Mouse (Mus musculus) embryonic facial prominence, embryonic 12.5 days (tissue): ENCODE measurements at regions not wholly inside any gene's neighbourhood (a gene's known extent, or its start where the extent isn't known, plus 50 kb on each side); places are given as distances from the start of the nearest gene placed in this dataset.

Source experiments
- ATAC-seq: fragments of 200-750 bp; cut with Nextera tagmentation; 2 replicates; pipeline ENCODE4 v1.8.0; 2017; ENCODE audit not compliant: insufficient number of reproducible peaks, insufficient read depth, low FRiP score, low TSS enrichment
- H3K27ac ChIP-seq: fragments of 300-500 bp; sonication (generic); 2 replicates; pipeline ENCODE4 v1.5.1; 2016; ENCODE audit warnings: mild to moderate bottlenecking
- H3K27me3 ChIP-seq: fragments of 300-500 bp; sonication (generic); 2 replicates; pipeline ENCODE4 v1.6.1; 2016; ENCODE audit warnings: mild to moderate bottlenecking, moderate library complexity
- H3K36me3 ChIP-seq: fragments of 300-500 bp; sonication (generic); 2 replicates; pipeline ENCODE4 v1.6.1; 2016; ENCODE audit warnings: mild to moderate bottlenecking
- H3K4me1 ChIP-seq: fragments of 300-500 bp; sonication (generic); 2 replicates; pipeline ENCODE4 v1.6.1; 2016
- H3K4me2 ChIP-seq: fragments of 300-500 bp; sonication (generic); replicated peaks from 2 replicates; pipeline ENCODE4 v1.6.1; 2016; ENCODE audit warnings: mild to moderate bottlenecking, moderate library complexity
- H3K4me3 ChIP-seq: fragments of 300-500 bp; sonication (generic); 2 replicates; pipeline ENCODE4 v1.5.1; 2016; ENCODE audit warnings: mild to moderate bottlenecking
- H3K9ac ChIP-seq: fragments of 300-500 bp; sonication (generic); 2 replicates; pipeline ENCODE4 v1.6.1; 2016; ENCODE audit warnings: mild to moderate bottlenecking, moderate library complexity
- H3K9me3 ChIP-seq: fragments of 300-500 bp; sonication (generic); 2 replicates; pipeline ENCODE4 v1.6.1; 2016; ENCODE audit warnings: mild to moderate bottlenecking, moderate library complexity
- WGBS: fragments of 180-500 bp; shearing (Covaris S2); methylation state at CpG from one replicate; pipeline ENCODE4 v1.1.7; 2016; 5-methylcytosine and 5-hydroxymethylcytosine counted together

DNA sequence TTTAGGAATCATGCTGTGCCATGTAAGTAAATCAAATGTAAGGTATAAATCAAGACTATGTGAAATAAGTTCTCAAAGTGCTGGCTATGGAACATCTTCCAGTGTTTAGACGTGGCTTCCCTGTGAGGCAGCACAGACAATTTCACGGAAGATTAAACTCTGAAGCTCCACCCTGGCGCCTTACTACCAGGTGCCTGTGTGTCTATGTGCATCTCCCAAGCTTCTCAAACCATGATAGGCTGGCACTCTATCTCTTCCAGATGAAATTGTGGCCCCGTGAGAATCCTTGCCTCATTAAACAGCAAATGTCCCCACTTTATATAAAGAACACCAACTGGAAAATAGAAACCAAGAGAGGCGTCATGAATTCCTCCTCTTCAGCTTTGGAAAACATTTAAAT, 511.4 kb upstream of the Hsf2 start:
- ATAC-seq: no peak
- WGBS: 84% methylated on average over 5 of the region's 5 CpGs
- no peak overlapping the region for H3K4me2 ChIP-seq

GRCm38 (mm10) chr10:56979601-56980000, 506.6 kb upstream of the Hsf2 start:
- Histone ChIP-seq H3K4me2 (no peak overlapping the region), H3K9me3 (no peaks in the 10 kb centered on the region), H3K4me3 (no peak overlapping the region), H3K27ac (no peak overlapping the region), H3K27me3 (no peaks in the 10 kb centered on the region), H3K4me1 (peaks cover 15% of the 10 kb centered on the region), H3K9ac (no peak overlapping the region), H3K36me3 (no peaks in the 10 kb centered on the region)
- 9% methylated on average over 3 of the region's 3 CpGs for WGBS
- ATAC-seq: no peak

More for the DNA sequence above, 511.4 kb upstream of the Hsf2 start:
- Histone ChIP-seq H3K27ac (no peak overlapping the region), H3K36me3 (no peaks in the 10 kb centered on the region), H3K27me3 (no peaks in the 10 kb centered on the region), H3K9me3 (no peaks in the 10 kb centered on the region), H3K9ac (no peak overlapping the region), H3K4me3 (no peak overlapping the region), H3K4me1 (peaks cover 3% of the 10 kb centered on the region; the same call in 1 of the 2 replicates)

DNA sequence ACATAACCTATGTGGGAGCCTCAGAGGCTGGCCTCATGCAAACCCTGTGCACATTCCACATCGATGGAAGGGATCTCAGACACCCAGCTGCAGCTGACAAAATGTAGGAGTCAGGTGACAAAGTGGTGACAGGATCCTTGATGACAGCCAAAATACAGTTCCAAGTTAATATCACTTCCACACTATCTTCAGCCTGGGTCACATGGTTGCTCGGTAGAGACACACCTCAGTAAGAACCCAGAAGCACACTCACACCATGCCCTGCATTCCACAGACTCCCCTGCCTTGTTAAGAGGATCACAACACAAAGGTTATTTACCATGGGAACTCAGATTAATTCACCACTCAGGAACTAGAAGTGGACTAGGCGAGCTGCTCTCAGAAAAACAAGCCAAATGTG, 505.4 kb upstream of the Hsf2 start:
- Histone ChIP-seq H3K4me2 (no peak overlapping the region), H3K36me3 (no peaks in the 10 kb centered on the region), H3K27ac (no peak overlapping the region), H3K9me3 (no peaks in the 10 kb centered on the region), H3K9ac (no peak overlapping the region), H3K4me1 (peaks cover 15% of the 10 kb centered on the region), H3K4me3 (no peak overlapping the region), H3K27me3 (no peaks in the 10 kb centered on the region)
- 51% methylated on average over 3 of the region's 3 CpGs for WGBS
- no peak for ATAC-seq

DNA sequence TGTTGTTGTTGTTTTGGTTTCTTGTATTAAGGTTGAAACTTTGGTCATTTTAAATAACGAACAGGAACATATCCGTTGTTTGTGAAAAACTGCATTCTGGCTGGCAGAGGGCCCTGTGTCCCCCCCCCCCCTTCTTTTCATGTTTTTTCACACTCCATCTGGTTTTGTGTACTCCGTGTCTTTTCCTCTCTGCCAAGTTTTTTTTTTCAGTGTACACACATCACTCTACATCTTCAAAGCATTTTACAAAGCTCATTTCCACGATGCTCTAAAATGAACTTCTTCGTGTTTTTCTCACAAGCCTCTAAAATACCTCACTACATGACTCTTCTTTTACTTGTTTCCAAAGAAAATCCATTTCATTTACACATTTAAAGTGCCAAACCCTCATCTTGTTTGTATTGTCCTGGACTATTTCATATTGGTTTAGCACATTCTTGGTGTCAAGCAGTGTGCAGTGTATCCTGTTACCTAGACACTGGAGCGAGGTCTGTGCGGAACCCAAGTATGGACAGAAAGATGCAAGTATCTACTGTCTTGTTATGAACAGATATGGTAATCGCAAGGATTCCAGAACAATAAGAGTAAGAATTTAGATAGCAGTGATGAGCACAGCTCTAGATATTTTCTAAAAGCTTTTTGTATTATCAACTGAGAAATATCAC, 503.5 kb upstream of the Hsf2 start:
- 69% methylated on average over 8 of the region's 8 CpGs for WGBS
- H3K27me3 ChIP-seq: no peaks in the 10 kb centered on the region
- no peaks in the 10 kb centered on the region for H3K9me3 ChIP-seq
- H3K36me3 ChIP-seq: no peaks in the 10 kb centered on the region
- no peak overlapping the region for H3K4me2 ChIP-seq
- no peak overlapping the region for H3K4me3 ChIP-seq
- peaks cover 15% of the 10 kb centered on the region for H3K4me1 ChIP-seq
- no peak for ATAC-seq
- H3K9ac ChIP-seq: no peak overlapping the region
- no peak overlapping the region for H3K27ac ChIP-seq

- ATAC-seq: no peak
- Histone ChIP-seq H3K27me3 (no peaks in the 10 kb centered on the region), H3K4me2 (no peak overlapping the region), H3K4me1 (peaks cover 4% of the 10 kb centered on the region; the same call in 1 of the 2 replicates), H3K36me3 (no peaks in the 10 kb centered on the region), H3K27ac (no peak overlapping the region), H3K9ac (no peak overlapping the region), H3K9me3 (no peaks in the 10 kb centered on the region), H3K4me3 (no peak overlapping the region)
- 89% methylated on average over 3 of the region's 3 CpGs for WGBS
Measured at GRCm38 (mm10) chr10:56994969-56995368, 491.2 kb upstream of the Hsf2 start.

DNA sequence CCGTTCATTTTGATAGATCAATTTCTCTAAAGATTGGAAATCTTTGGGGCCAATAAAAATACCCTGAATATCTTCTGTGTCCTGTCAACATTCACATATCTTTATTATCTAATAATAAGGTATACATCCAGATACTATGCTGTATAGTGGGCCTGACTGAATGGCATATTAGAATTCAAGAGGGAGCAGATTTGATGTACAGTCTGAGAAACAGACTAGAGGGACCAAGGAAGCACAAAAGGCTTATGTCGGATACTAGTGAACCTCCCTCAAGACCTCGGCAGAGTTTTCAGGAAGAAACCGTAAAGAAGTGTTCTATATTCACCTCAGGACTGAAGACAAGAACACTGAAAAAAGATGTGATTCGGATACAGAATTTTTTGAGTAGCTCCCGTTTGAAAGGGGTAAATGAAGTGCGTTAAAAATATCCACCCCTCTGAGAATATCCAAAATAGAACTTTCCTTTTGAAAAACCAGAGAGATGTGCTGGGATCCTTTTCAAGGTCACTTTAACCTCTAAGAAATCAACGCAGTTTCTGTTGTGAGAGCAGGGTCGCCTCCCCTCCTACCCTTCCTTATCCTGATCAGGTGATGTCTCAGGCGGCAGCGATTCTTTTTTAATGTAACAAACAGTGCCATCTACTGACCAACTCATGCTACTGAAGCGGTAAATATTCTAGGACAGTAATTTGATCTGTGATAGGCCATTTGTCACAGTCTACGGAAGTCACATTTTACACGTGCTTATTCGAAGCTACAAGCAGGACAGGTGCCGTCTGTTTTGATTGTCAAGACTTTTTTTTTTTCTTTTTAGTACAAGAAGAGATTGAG, 485.1 kb upstream of the Hsf2 start:
- H3K4me2 ChIP-seq: peak overlapping the region; percentile 21
- no peak overlapping the region for H3K4me3 ChIP-seq
- no peak for ATAC-seq
- no peaks in the 10 kb centered on the region for H3K36me3 ChIP-seq
- no peak overlapping the region for H3K9ac ChIP-seq
- H3K4me1 ChIP-seq: peaks cover 4% of the 10 kb centered on the region; the same call in 1 of the 2 replicates
- no peak overlapping the region for H3K27ac ChIP-seq
- no peaks in the 10 kb centered on the region for H3K27me3 ChIP-seq
- H3K9me3 ChIP-seq: no peaks in the 10 kb centered on the region
- 23% methylated on average over 16 of the region's 16 CpGs for WGBS

DNA sequence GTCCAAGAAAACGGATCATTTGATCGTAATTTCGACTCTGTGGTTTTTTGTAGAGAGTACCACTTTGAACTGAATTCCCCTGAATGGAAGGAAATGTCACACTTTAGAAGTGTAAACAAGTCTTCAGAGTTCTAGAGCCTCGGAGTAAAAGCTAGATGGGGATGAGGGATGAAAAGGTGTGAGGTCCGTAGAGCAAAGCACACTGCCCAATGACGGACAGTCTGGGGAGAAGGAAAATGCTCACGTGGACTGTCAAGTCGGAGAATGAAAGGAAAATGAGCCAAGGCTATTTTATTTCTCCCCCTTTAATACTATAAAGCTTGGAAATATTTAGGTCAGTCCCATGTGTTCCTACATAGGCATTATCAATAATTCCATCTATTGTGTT, 484.5 kb upstream of the Hsf2 start:
- no peaks in the 10 kb centered on the region for H3K9me3 ChIP-seq
- peaks cover 4% of the 10 kb centered on the region; the same call in 1 of the 2 replicates for H3K4me1 ChIP-seq
- no peak overlapping the region for H3K4me3 ChIP-seq
- no peak overlapping the region for H3K27ac ChIP-seq
- no peaks in the 10 kb centered on the region for H3K36me3 ChIP-seq
- no peak overlapping the region for H3K9ac ChIP-seq
- no peaks in the 10 kb centered on the region for H3K27me3 ChIP-seq
- WGBS: 65% methylated on average over 8 of the region's 8 CpGs
- no peak for ATAC-seq
- peak overlapping the region; percentile 21 for H3K4me2 ChIP-seq

GRCm38 (mm10) chr10:57037641-57038040, 448.5 kb upstream of the Hsf2 start:
- Histone ChIP-seq H3K4me3 (no peak overlapping the region), H3K27me3 (no peaks in the 10 kb centered on the region), H3K9me3 (no peaks in the 10 kb centered on the region), H3K36me3 (no peaks in the 10 kb centered on the region), H3K9ac (no peak overlapping the region), H3K4me2 (no peak overlapping the region), H3K27ac (no peak overlapping the region), H3K4me1 (peaks cover 11% of the 10 kb centered on the region; the same call in 1 of the 2 replicates)
- ATAC-seq: no peak
- 62% methylated on average over 2 of the region's 2 CpGs for WGBS

GRCm38 (mm10) chr10:57040201-57040600, 446.0 kb upstream of the Hsf2 start:
- ATAC-seq: peak; percentile 89
- WGBS: 12% methylated on average over 5 of the region's 5 CpGs
- Histone ChIP-seq H3K27ac (no peak overlapping the region; the same call in 1 of the 2 replicates), H3K4me1 (peaks cover 11% of the 10 kb centered on the region; the same call in 1 of the 2 replicates), H3K36me3 (no peaks in the 10 kb centered on the region), H3K4me2 (peak overlapping the region; percentile 16; the same call in 1 of the 2 replicates), H3K9me3 (no peaks in the 10 kb centered on the region), H3K9ac (no peak overlapping the region), H3K4me3 (no peak overlapping the region), H3K27me3 (no peaks in the 10 kb centered on the region)

- no peak overlapping the region for H3K27ac ChIP-seq
- H3K27me3 ChIP-seq: no peaks in the 10 kb centered on the region
- no peak overlapping the region for H3K4me2 ChIP-seq
- no peaks in the 10 kb centered on the region for H3K9me3 ChIP-seq
- H3K4me1 ChIP-seq: peaks cover 6% of the 10 kb centered on the region; the same call in 1 of the 2 replicates
- WGBS: 42% methylated on average over 2 of the region's 2 CpGs
- H3K4me3 ChIP-seq: no peak overlapping the region
- no peak for ATAC-seq
- H3K36me3 ChIP-seq: no peaks in the 10 kb centered on the region
- no peak overlapping the region for H3K9ac ChIP-seq
Measured at GRCm38 (mm10) chr10:57046021-57046420, 440.2 kb upstream of the Hsf2 start.

- ATAC-seq: no peak
- no peak overlapping the region for H3K4me3 ChIP-seq
Measured at GRCm38 (mm10) chr10:57046891-57047290, 439.3 kb upstream of the Hsf2 start.

GRCm38 (mm10) chr10:57047719-57048118, 438.5 kb upstream of the Hsf2 start:
- Histone ChIP-seq H3K36me3 (no peaks in the 10 kb centered on the region), H3K4me3 (no peak overlapping the region), H3K27me3 (no peaks in the 10 kb centered on the region), H3K4me1 (no peaks in the 10 kb centered on the region), H3K9ac (no peak overlapping the region), H3K27ac (no peak overlapping the region), H3K9me3 (no peaks in the 10 kb centered on the region), H3K4me2 (no peak overlapping the region)
- ATAC-seq: no peak

More at GRCm38 (mm10) chr10:57046891-57047290, 439.3 kb upstream of the Hsf2 start:
- Histone ChIP-seq H3K9ac (no peak overlapping the region), H3K36me3 (no peaks in the 10 kb centered on the region), H3K27ac (no peak overlapping the region), H3K27me3 (no peaks in the 10 kb centered on the region), H3K9me3 (no peaks in the 10 kb centered on the region), H3K4me2 (no peak overlapping the region), H3K4me1 (no peaks in the 10 kb centered on the region)
- 72% methylated on average over 2 of the region's 2 CpGs for WGBS
